Mouse (Mus musculus) liver, embryonic 13.5 days (tissue): ENCODE results near the gene Sumf1. TPM values are rescaled to one million over a fixed set of nuclear protein-coding genes. Genes with fewer than 3 reads are reported as not detected.

ENCODE experiments used
- ATAC-seq: fragments of 200-750 bp; cut with Nextera tagmentation; 2 replicates; pipeline ENCODE4 v1.8.0; 2017; ENCODE audit warnings: low read depth, mild to moderate bottlenecking, moderate number of reproducible peaks, moderate library complexity
- DNase-seq: peaks from one replicate; pipeline ENCODE4 v3.0.0; 2022
- H3K27ac ChIP-seq: fragments of 300-500 bp; sonication (generic); 2 replicates; pipeline ENCODE4 v1.5.1; 2015; ENCODE audit warnings: moderate library complexity, mild to moderate bottlenecking, inconsistent platforms
- H3K27me3 ChIP-seq: fragments of 300-500 bp; sonication (generic); 2 replicates; pipeline ENCODE4 v1.6.1; 2015; ENCODE audit warnings: mild to moderate bottlenecking, inconsistent platforms
- H3K36me3 ChIP-seq: fragments of 300-500 bp; sonication (generic); 2 replicates; pipeline ENCODE4 v1.6.1; 2015; ENCODE audit warnings: mild to moderate bottlenecking, inconsistent platforms
- H3K4me1 ChIP-seq: fragments of 300-500 bp; sonication (generic); replicated peaks from 2 replicates; pipeline ENCODE4 v1.6.1; 2015; ENCODE audit warnings: inconsistent platforms
- H3K4me2 ChIP-seq: fragments of 300-500 bp; sonication (generic); 2 replicates; pipeline ENCODE4 v1.6.1; 2015; ENCODE audit warnings: inconsistent platforms, mild to moderate bottlenecking, moderate library complexity
- H3K4me3 ChIP-seq: fragments of 300-500 bp; sonication (generic); replicated peaks from 2 replicates; pipeline ENCODE4 v1.5.1; 2015; ENCODE audit warnings: mild to moderate bottlenecking, inconsistent platforms
- H3K9ac ChIP-seq: fragments of 300-500 bp; sonication (generic); 2 replicates; pipeline ENCODE4 v1.6.1; 2015; ENCODE audit warnings: mild to moderate bottlenecking, inconsistent platforms
- H3K9me3 ChIP-seq: fragments of 300-500 bp; sonication (generic); replicated peaks from 2 replicates; pipeline ENCODE4 v1.6.1; 2016; ENCODE audit warnings: inconsistent platforms
- WGBS: fragments of 180-500 bp; shearing (Covaris S2); methylation state at CpG from one replicate; pipeline ENCODE4 v1.1.7; 2015; ENCODE audit not compliant: insufficient replicate concordance; 5-methylcytosine and 5-hydroxymethylcytosine counted together
- polyA plus RNA-seq: library from polyadenylated mRNA; unstranded; fragments of >200 nt; fragmentation: Nextera tagmentation; extraction: Ambion mirVana; gene quantifications from 2 replicates; pipeline ENCODE4 v1.2.1, GENCODE M21; 2015

Gene Sumf1
- polyA plus RNA-seq, 1 experiment from 2014 or later = 9.3 TPM

DNA sequence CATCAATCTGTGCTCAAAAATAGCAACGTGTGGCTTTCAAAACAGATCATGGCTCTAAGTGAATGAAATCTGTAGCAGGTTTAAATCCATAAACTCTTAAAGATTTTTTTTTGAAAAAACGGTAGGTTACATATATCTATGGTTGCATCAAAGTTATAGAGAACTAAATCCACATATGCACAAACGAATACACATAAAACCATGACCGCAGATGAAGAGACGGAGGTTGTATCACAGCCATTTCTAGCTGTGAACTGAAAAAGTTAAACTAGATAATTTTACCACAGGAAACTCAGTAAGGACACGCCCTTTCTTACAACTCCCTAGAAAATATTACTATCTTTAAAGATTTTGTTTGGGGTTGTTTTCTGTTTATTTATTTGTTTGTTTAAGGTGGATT, 16.7 kb downstream of the Sumf1 start:
- H3K4me3 ChIP-seq = no peak overlapping the region
- DNase-seq (no peak), ATAC-seq (no peak)
- H3K9me3 ChIP-seq = no peaks in the 10 kb centered on the region
- no peak overlapping the region for H3K27ac ChIP-seq
- H3K4me1 ChIP-seq = peaks cover 8% of the 10 kb centered on the region; the same call in 1 of the 2 replicates
- peaks cover 18% of the 10 kb centered on the region for H3K36me3 ChIP-seq
- no peak overlapping the region for H3K9ac ChIP-seq
- 40% methylated on average over 6 of the region's 6 CpGs for WGBS
- H3K27me3 ChIP-seq = no peaks in the 10 kb centered on the region
- no peak overlapping the region for H3K4me2 ChIP-seq

DNA sequence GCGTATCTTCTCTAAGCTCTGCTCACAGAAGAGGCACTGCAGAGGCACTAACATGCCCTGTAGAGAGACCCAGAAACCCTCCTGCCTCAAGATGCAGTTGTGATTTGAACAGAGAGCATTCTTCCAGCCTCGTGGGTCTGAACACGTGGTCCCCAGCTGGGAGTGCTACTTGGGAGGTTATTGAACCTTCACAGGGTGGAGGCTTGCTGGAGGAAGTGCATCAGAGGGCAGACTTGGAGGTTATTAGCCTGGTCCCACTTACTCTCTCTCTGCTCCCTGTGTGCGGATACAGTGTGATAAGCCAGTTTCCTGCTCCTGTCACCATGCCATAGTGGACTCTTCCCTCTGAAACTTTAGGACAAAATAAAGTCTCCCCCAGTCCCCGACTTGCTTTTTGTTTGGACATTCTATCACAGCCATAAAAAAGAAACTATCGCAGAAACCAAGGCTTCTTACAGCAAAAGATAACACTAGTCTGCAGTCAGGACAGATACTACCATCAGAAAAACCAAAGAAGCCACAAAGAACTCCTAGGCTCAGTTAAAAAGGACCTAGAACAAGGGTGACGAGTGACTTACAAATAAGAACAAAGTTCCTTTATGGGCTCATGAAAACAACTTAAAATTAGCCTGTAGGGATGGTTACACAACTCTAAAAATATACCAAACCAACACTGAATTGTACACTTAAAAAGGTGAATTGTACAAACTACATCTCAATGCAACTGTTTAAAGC, 17.3 kb downstream of the Sumf1 start:
- Histone ChIP-seq H3K27me3 (no peaks in the 10 kb centered on the region), H3K4me2 (no peak overlapping the region), H3K36me3 (peaks cover 16% of the 10 kb centered on the region), H3K4me1 (peaks cover 13% of the 10 kb centered on the region; the same call in 1 of the 2 replicates), H3K9ac (no peak overlapping the region), H3K27ac (no peak overlapping the region), H3K9me3 (no peaks in the 10 kb centered on the region), H3K4me3 (no peak overlapping the region)
- DNase-seq = no peak
- no peak for ATAC-seq
- 32% methylated on average over 7 of the region's 7 CpGs for WGBS

DNA sequence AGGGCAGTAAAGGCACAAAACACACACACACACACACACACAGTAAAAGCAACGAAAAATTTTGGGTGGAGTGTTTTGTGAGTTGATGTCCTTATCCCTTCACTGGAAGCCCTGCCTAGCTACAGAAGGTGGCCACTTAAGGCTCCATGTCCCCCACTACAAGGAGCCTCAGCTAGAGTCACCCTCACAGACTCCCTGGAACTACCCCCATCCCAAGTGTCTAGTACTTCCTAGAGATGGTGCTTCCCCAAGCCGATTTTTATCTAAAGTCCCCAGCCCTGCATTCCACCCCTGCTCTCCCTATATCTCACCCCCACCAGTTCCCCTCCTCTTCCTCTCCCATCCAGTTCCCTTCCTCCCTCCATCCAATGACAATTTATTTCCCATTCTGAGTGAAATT, 19.8 kb downstream of the Sumf1 start:
- no peaks in the 10 kb centered on the region for H3K36me3 ChIP-seq
- H3K4me3 ChIP-seq = no peak overlapping the region
- no peak overlapping the region for H3K4me2 ChIP-seq
- no peaks in the 10 kb centered on the region for H3K27me3 ChIP-seq
- H3K9ac ChIP-seq = no peak overlapping the region
- DNase-seq (no peak), ATAC-seq (no peak)
- H3K4me1 ChIP-seq = peaks cover 13% of the 10 kb centered on the region; the same call in 1 of the 2 replicates
- no peak overlapping the region for H3K27ac ChIP-seq
- WGBS = 36% methylated on average over 2 of the region's 2 CpGs
- H3K9me3 ChIP-seq = no peaks in the 10 kb centered on the region

DNA sequence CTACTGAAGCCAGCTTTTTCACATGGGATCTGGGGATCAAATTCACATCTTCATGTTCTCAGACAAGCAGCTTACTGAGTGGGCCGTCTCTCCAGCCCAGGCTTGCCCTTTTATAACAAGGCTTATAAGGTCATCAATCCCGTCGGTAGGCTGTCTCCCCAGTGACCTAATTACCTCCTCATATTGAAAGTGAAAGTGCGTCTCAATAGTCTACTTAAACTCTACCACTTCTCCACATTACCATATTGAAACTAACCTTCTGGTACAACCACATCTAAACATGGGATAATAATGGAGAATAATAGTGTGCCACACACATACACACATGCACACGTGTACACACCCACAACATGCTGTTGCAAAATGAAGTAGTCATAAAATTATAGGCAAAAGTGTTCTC, 20.4 kb downstream of the Sumf1 start:
- peaks cover 13% of the 10 kb centered on the region; the same call in 1 of the 2 replicates for H3K4me1 ChIP-seq
- DNase-seq (no peak), ATAC-seq (no peak)
- no peak overlapping the region for H3K4me3 ChIP-seq
- no peaks in the 10 kb centered on the region for H3K9me3 ChIP-seq
- H3K4me2 ChIP-seq = no peak overlapping the region
- H3K27ac ChIP-seq = no peak overlapping the region
- no peaks in the 10 kb centered on the region for H3K27me3 ChIP-seq
- WGBS = 72% methylated on average over 5 of the region's 5 CpGs
- H3K9ac ChIP-seq = no peak overlapping the region
- no peaks in the 10 kb centered on the region for H3K36me3 ChIP-seq

DNA sequence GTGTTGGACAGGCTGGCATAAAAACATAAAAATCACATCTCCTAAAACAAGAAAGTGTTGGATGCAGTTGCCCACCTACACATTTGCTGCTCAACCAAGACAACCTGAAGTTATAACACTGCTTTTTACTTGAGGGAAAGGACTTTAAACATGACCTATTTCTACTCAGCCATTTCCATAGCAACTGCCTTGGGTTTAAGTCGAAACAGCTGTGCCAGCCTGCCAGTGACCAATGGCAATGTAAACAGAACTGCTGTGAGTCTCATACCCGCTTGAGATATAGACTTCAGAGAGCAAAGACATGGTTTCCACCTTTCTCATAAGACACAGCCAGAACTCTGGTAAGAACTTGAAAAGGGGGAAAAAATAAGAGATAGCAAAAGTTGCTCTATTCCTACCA, 24.8 kb downstream of the Sumf1 start:
- H3K27ac ChIP-seq = no peak overlapping the region
- H3K36me3 ChIP-seq = no peaks in the 10 kb centered on the region
- H3K27me3 ChIP-seq = no peaks in the 10 kb centered on the region
- WGBS = 53% methylated on average over 2 of the region's 2 CpGs
- H3K4me2 ChIP-seq = no peak overlapping the region
- ATAC-seq = no peak
- no peak overlapping the region for H3K9ac ChIP-seq
- no peak for DNase-seq
- H3K4me1 ChIP-seq = 0 out of 2 replicates have a peak, but pooled peaks cover 11% of the 10 kb centered on the region
- no peaks in the 10 kb centered on the region for H3K9me3 ChIP-seq
- no peak overlapping the region for H3K4me3 ChIP-seq

DNA sequence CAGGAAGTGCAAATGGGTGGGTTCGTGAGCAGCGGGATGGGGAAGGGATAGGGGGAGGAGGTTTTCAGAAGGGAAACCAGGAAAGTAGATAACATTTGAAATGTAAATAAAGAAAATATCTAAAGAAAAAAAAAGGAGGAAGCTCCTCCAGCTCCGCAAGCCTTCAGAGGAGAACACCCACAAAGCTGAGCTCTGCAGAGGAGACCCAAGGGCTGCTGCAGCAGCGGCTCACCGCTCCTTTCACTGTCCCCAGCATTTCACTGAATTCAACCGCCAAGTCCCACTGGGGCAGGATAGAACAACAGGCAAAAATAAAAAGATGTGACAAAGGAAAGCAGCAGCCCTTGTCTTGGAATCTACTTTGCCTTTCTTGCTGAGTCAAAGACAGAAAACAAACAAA, 28.5 kb downstream of the Sumf1 start:
- Histone ChIP-seq H3K4me2 (no peak overlapping the region), H3K27me3 (no peaks in the 10 kb centered on the region), H3K4me1 (0 out of 2 replicates have a peak, but pooled peaks cover 3% of the 10 kb centered on the region), H3K9me3 (no peaks in the 10 kb centered on the region), H3K9ac (no peak overlapping the region), H3K36me3 (peaks cover 11% of the 10 kb centered on the region), H3K4me3 (no peak overlapping the region), H3K27ac (no peak overlapping the region)
- ATAC-seq (no peak), DNase-seq (no peak)
- whole genome bisulfite sequencing = 42% methylated on average over 6 of the region's 6 CpGs

DNA sequence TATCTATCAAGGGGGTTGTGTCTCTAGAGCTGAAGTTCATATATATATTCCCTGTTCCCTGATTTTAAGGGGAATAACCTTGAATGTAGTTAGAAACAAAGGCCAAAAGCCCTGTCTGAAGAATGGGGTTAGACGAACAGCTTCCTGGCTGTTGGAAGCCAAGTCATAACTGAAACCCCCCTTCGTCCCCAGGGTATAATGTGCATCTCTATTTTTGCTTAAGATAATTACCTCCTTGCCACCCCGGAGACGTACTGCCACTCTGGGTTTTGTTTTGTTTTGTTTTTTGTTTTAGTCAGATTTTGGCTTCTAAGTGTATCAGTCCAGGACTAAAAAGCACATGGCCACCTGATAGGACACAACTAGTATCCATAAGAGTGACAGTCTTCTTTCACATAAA, 31.1 kb downstream of the Sumf1 start:
- Histone ChIP-seq H3K4me2 (no peak overlapping the region), H3K4me1 (0 out of 2 replicates have a peak, but pooled peaks cover 3% of the 10 kb centered on the region), H3K36me3 (peaks cover 16% of the 10 kb centered on the region), H3K27me3 (no peaks in the 10 kb centered on the region), H3K9me3 (no peaks in the 10 kb centered on the region), H3K4me3 (no peak overlapping the region), H3K27ac (no peak overlapping the region), H3K9ac (no peak overlapping the region)
- ATAC-seq (no peak), DNase-seq (no peak)
- WGBS = 70% methylated on average over 4 of the region's 4 CpGs

DNA sequence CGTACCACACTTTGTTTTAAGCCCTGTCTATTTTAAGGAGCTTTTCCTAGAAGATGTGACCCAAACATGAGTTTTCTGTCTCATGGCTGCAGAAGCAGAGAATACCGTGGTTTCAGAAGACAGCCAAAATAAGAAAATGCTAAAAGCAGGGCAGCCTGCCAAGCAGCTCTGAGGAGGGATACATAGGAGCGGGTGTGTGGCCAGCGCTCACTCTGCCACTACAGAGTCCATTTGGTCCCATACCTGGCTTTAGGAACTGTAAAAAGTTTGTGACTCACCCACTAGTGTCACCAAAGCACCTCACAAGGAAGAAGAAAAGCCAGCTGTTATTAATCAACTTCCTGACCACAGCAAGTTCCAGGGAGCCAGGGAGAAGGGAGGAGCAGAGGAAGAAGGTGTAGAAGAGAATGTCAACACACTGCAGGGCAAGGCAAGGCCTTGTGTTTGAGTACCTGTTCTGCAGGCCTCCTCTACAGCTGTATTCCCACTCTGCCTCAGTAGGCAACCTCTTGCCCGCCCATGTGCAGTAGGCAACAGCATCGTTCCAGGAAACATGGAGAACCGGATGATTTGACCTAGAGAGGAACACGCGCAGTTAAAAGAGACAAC, 32.6 kb downstream of the Sumf1 start:
- no peak for ATAC-seq
- no peak overlapping the region for H3K27ac ChIP-seq

DNA sequence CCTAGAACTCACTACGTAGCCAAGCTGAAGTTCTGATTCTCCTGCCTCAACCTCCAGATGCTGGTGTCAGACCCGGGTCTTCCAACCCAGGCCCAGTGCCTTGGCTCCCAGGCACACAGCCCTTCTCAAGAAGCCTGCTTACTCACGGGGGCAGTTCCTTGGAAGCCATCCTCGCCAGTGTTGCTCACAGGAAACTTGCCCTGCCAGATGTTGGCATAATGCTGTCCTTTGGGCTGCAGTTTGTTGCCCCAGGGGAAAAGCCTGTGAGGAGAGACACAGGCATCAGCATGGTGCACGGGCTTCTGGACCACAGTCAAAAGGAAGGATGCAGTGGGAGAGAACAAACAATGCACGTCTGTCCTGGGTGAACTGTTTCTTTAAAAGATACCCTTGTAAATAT, 33.3 kb downstream of the Sumf1 start:
- H3K27ac ChIP-seq = no peak overlapping the region
- no peak for ATAC-seq
- DNase-seq = no peak
- WGBS = 70% methylated on average over 6 of the region's 6 CpGs
- no peak overlapping the region for H3K4me3 ChIP-seq
- 0 out of 2 replicates have a peak, but pooled peaks cover 3% of the 10 kb centered on the region for H3K4me1 ChIP-seq
- H3K4me2 ChIP-seq = no peak overlapping the region
- H3K36me3 ChIP-seq = peaks cover 16% of the 10 kb centered on the region
- H3K27me3 ChIP-seq = no peaks in the 10 kb centered on the region
- no peak overlapping the region for H3K9ac ChIP-seq
- no peaks in the 10 kb centered on the region for H3K9me3 ChIP-seq

More for the DNA sequence above, 32.6 kb downstream of the Sumf1 start:
- 82% methylated on average over 9 of the region's 9 CpGs for WGBS
- Histone ChIP-seq H3K9me3 (no peaks in the 10 kb centered on the region), H3K36me3 (peaks cover 16% of the 10 kb centered on the region), H3K27me3 (no peaks in the 10 kb centered on the region), H3K9ac (no peak overlapping the region), H3K4me1 (0 out of 2 replicates have a peak, but pooled peaks cover 3% of the 10 kb centered on the region), H3K4me3 (no peak overlapping the region), H3K4me2 (no peak overlapping the region)
- no peak for DNase-seq

DNA sequence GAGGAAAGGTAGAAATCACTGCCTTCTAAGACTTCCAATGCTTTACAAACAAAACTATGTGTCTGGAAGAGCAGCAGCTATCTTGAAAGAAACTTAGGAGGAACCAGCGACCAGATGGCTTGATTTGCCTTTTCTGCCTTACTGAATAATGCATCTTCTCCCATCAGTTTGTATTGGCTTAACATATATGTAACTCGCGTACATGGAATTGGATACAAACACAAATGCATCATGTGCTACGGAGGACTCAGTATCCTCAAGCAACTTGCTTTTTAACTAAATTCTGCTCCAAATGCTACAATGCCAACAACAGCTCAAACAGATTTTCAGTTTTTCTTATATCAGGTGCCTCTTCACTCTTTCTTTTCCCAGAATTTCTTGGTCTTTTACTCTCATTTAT, 36.1 kb downstream of the Sumf1 start:
- 85% methylated on average over 4 of the region's 4 CpGs for WGBS
- ATAC-seq (no peak), DNase-seq (no peak)
- no peak overlapping the region for H3K9ac ChIP-seq
- no peak overlapping the region for H3K27ac ChIP-seq
- H3K4me2 ChIP-seq = no peak overlapping the region
- no peaks in the 10 kb centered on the region for H3K4me1 ChIP-seq
- H3K36me3 ChIP-seq = peaks cover 18% of the 10 kb centered on the region
- no peak overlapping the region for H3K4me3 ChIP-seq
- H3K9me3 ChIP-seq = no peaks in the 10 kb centered on the region
- no peaks in the 10 kb centered on the region for H3K27me3 ChIP-seq

DNA sequence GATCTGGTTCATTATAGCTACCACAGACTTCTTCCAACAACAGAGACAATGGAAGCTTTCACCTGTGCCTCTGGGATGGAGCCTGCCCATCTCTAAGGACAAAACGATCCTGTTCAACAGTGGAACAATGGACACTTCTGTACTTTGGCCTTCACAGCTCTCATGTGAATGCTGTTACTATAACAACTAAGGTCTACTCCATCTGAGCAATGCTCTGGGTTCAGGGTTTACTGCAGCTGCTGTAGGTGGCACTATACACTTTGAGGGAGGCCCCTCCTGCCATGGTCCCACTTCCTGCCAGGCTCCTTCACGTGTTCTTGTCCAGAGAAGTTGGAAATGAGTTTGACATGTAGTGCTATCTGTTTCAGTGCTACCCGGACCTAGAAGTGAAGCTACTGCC, 36.9 kb downstream of the Sumf1 start:
- Histone ChIP-seq H3K4me3 (no peak overlapping the region), H3K9ac (no peak overlapping the region), H3K27me3 (no peaks in the 10 kb centered on the region), H3K4me1 (no peaks in the 10 kb centered on the region), H3K27ac (no peak overlapping the region), H3K9me3 (no peaks in the 10 kb centered on the region), H3K4me2 (no peak overlapping the region), H3K36me3 (peaks cover 18% of the 10 kb centered on the region)
- no peak for DNase-seq
- 56% methylated on average over 3 of the region's 3 CpGs for WGBS
- no peak for ATAC-seq

DNA sequence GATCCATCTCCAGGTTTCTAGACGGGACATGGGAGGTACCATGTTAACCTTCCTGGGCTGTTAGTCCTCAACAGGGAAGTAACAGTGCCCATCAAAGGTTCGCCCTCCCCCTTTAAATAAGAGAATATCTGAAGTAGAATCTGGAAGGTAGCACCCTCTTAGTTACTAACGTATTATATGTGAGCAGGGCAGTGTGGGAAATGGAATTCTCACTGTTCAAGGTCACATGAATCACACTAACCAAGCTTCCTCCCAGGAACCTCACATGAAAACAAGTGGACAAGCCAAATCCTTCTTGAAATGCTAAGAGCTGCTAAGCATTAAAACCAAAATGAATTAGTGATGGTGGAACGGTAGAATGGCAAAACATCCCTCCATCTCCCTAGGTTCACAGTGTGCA, 38.7 kb downstream of the Sumf1 start:
- Histone ChIP-seq H3K27ac (no peak overlapping the region), H3K9me3 (no peaks in the 10 kb centered on the region), H3K36me3 (peaks cover 5% of the 10 kb centered on the region), H3K27me3 (no peaks in the 10 kb centered on the region), H3K9ac (no peak overlapping the region), H3K4me1 (no peaks in the 10 kb centered on the region), H3K4me3 (no peak overlapping the region), H3K4me2 (no peak overlapping the region)
- DNase-seq (no peak), ATAC-seq (no peak)
- 76% methylated on average over 4 of the region's 4 CpGs for WGBS
